Mouse (Mus musculus) kidney, postnatal 10 days (tissue): ENCODE measurements around the gene Arhgap17.

ENCODE experiments used
- DNase-seq: peaks from one replicate; pipeline ENCODE4 v3.0.0; 2021; ENCODE audit warnings: mixed read lengths

The Arhgap17 gene

GRCm38 (mm10) chr7:123338351-123338750 lies 31.4 kb downstream of the Arhgap17 start:
- peak; percentile 49 for DNase-seq

GRCm38 (mm10) chr7:123336322-123336721 lies 33.4 kb downstream of the Arhgap17 start:
- no peak for DNase-seq

DNA sequence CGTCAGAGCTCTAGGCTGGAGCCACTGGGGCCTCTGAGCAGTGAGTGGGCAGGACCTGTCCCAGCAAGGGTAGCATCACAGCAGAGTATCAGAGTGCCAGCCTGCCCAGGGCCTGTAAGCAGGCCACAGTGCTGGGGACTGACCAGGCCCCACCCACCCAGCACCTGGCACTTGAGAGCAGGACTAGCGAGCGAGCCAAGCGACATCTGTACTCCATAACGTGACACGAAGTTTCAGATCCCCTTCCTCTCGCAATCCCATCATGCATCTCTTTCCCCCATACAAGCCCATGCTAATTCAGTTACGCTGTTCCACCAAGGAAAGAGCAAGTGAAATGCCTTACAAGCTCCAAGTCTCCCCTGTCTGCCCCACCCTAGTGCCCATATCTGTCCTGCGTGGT lies 39.2 kb downstream of the Arhgap17 start:
- no peak for DNase-seq

GRCm38 (mm10) chr7:123327909-123328308 lies 41.8 kb downstream of the Arhgap17 start:
- no peak for DNase-seq

GRCm38 (mm10) chr7:123326901-123327300 lies 42.8 kb downstream of the Arhgap17 start:
- no peak for DNase-seq

DNA sequence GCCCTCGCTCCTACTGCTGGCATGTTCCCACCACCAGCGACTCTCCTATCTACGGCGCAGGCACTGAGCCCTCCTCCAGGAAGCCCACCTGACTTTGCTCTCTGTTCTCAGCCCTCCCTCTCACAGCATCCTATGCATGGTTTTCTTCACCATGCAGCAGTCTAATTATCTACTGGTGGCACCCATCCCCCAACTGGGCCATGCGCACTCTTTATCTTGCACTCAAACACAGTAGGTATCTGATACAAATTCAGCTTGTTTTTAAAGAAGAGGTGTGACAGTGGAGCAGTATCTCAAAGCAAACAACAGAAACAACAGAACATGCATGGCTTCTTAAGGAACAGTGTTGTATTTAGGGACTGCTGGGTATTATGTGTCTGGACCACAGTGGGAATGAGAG lies 43.7 kb downstream of the Arhgap17 start:
- DNase-seq: no peak

DNA sequence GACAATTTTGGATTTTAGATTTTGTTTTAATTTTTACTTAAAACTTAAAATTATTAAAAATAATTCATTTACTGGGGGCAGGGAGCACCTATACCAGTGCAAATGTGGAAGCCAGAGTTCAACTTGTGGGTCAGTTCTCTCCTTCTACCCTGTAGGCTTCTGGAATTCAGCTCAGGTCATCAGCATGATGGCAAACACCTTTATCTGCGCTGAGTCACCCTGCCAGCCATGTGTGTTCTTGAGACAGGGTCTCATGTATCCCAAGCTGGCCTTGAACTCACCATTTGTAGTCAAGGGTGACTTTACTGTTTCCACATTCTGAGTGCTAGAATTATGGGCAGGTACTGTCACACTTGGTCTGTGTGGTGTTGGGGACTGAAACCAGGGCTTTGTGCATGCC lies 45.6 kb downstream of the Arhgap17 start:
- no peak for DNase-seq

DNA sequence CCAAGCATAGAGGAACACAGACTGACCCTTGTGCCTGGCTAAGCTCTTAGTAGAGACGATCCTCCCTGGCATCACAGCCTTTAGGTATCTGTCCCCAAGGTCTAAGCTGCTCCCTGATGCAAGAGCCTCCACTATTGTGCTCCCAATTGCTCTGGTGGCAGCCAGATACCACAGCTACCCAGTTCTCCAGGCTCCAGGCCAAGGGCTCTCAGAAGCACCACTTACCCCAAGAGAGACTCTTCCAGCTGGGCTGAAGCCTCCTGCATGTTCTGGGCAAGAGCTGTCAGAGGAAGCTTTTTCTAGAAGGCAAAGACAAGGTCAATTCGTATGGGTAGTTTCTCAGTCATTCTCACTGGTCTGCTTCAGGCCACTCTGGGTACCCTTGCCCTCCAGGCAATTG lies 46.3 kb downstream of the Arhgap17 start:
- no peak for DNase-seq

DNA sequence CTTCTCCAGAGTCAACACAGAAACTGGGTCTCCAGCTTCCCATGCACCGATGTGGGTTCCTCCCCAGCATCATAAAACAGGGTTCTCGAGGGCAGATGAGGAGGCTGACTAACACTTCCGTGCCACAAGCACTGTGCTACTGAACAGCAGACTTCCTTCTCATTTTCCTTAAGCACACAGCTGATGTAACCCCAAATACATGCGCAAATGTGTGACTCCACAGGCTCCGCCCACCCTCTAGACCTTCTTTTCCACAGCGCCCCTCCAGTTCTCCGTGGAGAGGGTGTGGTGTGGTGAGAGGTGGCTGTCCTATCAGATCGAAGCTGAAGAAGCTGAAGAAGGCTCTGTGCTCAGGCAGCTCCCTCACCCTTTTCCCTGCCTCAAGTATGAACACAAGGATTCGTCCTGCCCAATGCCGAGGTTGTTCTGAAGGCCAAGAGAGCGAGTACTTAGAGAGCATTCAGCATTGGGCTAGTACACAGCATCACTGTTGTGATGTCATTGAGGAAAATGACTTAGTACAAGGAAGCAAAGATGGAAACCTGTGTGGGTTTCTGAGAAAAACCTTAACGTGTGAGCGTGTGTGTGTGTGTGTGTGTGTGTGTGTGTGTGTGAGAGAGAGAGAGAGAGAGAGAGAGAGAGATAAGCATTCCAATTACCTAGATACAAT lies 47.1 kb downstream of the Arhgap17 start:
- DNase-seq: no peak

DNA sequence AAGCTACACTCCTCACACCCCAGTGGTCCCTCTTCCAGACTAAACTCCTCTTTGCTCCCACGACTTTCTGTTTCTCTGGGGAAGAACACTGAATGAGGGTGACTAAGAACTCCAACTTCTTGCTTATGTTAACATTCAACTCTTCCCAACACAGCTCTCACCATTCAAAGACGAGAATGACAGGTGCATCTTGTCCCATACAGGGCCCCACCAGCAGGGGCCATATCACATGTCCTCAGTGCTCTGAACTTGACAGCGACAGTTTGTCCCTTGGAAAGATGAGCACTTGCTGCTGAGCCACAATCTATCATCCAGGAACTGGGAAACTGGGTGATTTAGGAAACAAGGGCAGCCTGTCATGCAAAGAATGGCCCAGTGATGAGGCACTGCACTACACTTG lies 57.0 kb downstream of the Arhgap17 start:
- no peak for DNase-seq

- no peak for DNase-seq
These were observed 57.9 kb downstream of the Arhgap17 start for GRCm38 (mm10) chr7:123311836-123312235.

DNA sequence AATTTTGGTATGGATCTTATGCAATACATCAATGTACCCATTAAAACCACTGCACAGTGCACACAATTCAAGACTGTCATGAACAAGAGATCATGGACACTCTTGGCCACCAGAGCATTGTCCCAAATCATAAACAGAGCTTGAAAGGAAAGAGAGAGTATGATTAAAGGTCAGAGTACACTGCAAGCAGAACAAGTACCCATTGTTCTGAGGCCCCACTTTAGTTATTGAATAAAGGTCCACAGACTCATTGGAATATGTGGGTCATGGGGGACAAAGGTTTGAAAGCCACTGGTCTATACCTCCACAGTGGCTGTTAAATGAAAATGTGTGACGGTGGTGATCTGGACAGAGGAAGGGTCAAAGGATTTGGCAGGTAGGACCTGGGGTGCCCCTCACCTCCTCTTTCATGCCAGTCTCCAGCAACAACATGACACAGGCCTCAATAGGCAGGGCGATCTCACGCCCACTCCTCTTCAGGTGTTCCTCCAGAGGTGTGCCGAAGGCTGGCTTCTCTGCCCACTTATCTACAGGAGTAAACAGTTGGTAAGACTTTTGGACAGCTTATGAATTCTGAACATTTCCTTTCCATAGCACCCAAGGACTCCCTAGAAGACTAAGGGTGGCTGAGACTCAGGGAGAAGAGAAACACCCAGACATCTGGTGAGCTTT lies 61.7 kb downstream of the Arhgap17 start:
- DNase-seq: no peak

DNA sequence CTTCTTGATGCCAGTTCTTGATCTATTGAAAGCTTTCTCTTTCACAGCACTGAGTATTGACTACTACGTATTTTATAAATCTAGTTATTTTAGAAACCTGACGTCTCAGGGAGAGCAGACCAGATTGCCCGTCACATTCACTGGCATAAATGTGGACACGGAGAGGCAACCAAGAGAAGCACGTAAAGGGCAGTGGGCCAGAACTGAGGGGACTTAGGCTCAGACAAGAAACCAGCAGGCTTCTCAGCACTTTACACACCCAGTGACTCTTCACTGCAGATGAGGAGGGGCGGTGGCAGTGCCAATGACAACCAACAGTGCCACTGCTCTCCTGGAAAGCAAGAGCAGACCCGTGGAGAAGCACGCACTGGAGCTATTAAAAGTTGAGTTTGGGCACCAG lies 62.5 kb downstream of the Arhgap17 start:
- no peak for DNase-seq

- DNase-seq: no peak
These were observed 64.3 kb downstream of the Arhgap17 start for GRCm38 (mm10) chr7:123305397-123305796.

- no peak for DNase-seq
These were observed 69.5 kb downstream of the Arhgap17 start for GRCm38 (mm10) chr7:123300258-123300657.

GRCm38 (mm10) chr7:123298225-123298624 lies 71.5 kb downstream of the Arhgap17 start:
- peak; percentile 44 for DNase-seq

DNA sequence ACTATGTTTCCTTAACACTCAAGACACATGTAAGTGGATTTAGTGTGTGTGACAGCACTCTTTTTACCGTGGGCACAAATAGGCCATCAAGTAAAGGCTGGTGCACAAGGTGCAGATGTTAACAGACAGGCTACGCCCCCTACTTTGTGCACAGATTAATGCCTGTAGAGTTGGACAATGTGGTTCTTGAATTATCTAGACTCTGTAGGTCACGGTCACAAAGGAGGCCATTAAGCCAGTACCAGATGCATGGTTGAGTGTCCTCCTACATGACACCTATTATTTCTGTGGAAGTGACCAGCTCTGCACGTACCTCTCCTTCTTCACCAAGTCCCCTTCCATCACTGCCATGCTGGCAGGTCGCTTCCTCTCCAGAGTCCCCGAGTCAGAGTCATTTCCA lies 73.6 kb downstream of the Arhgap17 start:
- no peak for DNase-seq

GRCm38 (mm10) chr7:123295423-123295822 lies 74.3 kb downstream of the Arhgap17 start:
- DNase-seq: no peak

GRCm38 (mm10) chr7:123293898-123294297 lies 75.8 kb downstream of the Arhgap17 start:
- DNase-seq: no peak

GRCm38 (mm10) chr7:123291942-123292341 lies 77.8 kb downstream of the Arhgap17 start:
- DNase-seq: no peak

GRCm38 (mm10) chr7:123289176-123289575 lies 80.5 kb downstream of the Arhgap17 start:
- DNase-seq: no peak

GRCm38 (mm10) chr7:123287903-123288302 lies 81.8 kb downstream of the Arhgap17 start:
- DNase-seq: no peak

DNA sequence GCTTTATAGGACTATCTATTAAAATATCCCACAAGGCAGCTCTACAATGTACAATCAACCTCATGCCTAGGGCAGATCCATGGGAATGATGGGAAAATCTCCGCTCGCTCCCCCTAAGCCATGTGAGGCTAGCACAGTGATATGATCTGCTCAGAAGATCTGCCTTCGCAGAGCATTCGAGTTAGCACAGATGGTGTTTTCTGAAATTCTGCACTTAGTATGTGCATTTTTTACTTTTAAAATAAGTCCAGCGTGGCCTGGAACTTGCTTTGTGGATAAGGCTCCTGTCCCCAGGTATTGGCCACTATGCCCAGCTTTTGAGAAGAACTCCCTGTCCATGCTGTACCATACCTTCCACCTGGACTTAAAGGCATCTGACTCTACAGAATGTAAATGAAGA lies 83.8 kb downstream of the Arhgap17 start:
- no peak for DNase-seq

GRCm38 (mm10) chr7:123283826-123284225 lies 85.9 kb downstream of the Arhgap17 start:
- no peak for DNase-seq

- DNase-seq: no peak
These were observed 89.9 kb downstream of the Arhgap17 start for GRCm38 (mm10) chr7:123279797-123280196.
